Mouse (Mus musculus) midbrain, embryonic 13.5 days (tissue): ENCODE measurements around the gene Ntpcr. TPM values are rescaled to one million over a fixed set of nuclear protein-coding genes. Genes with fewer than 3 reads are reported as not detected.

ENCODE experiments used
- ATAC-seq: fragments of 200-750 bp; cut with Nextera tagmentation; 2 replicates; pipeline ENCODE4 v1.8.0; 2017; ENCODE audit warnings: mild to moderate bottlenecking, moderate TSS enrichment, moderate library complexity
- H3K27ac ChIP-seq: fragments of 300-500 bp; sonication (generic); 2 replicates; pipeline ENCODE4 v1.5.1; 2015; ENCODE audit warnings: inconsistent platforms, mild to moderate bottlenecking, moderate library complexity
- H3K27me3 ChIP-seq: fragments of 300-500 bp; sonication (generic); 2 replicates; pipeline ENCODE4 v1.6.1; 2015; ENCODE audit warnings: mild to moderate bottlenecking, inconsistent platforms
- H3K36me3 ChIP-seq: fragments of 300-500 bp; sonication (generic); 2 replicates; pipeline ENCODE4 v1.6.1; 2015; ENCODE audit warnings: mild to moderate bottlenecking, inconsistent platforms
- H3K4me1 ChIP-seq: fragments of 300-500 bp; sonication (generic); replicated peaks from 2 replicates; pipeline ENCODE4 v1.6.1; 2015; ENCODE audit warnings: inconsistent platforms
- H3K4me2 ChIP-seq: fragments of 300-500 bp; sonication (generic); replicated peaks from 2 replicates; pipeline ENCODE4 v1.6.1; 2015; ENCODE audit warnings: moderate library complexity, mild to moderate bottlenecking, inconsistent platforms
- H3K4me3 ChIP-seq: fragments of 300-500 bp; sonication (generic); replicated peaks from 2 replicates; pipeline ENCODE4 v1.5.1; 2015; ENCODE audit warnings: mild to moderate bottlenecking, inconsistent platforms
- H3K9ac ChIP-seq: fragments of 300-500 bp; sonication (generic); replicated peaks from 2 replicates; pipeline ENCODE4 v1.6.1; 2015; ENCODE audit warnings: mild to moderate bottlenecking, inconsistent platforms
- H3K9me3 ChIP-seq: fragments of 300-500 bp; sonication (generic); 2 replicates; pipeline ENCODE4 v1.6.1; 2016; ENCODE audit warnings: mild to moderate bottlenecking, inconsistent platforms
- WGBS: fragments of 180-500 bp; shearing (Covaris S2); methylation state at CpG from one replicate; pipeline ENCODE4 v1.1.7; 2015; 5-methylcytosine and 5-hydroxymethylcytosine counted together
- polyA plus RNA-seq: library from polyadenylated mRNA; unstranded; fragments of >200 nt; fragmentation: Nextera tagmentation; extraction: Ambion mirVana; gene quantifications from 2 replicates; pipeline ENCODE4 v1.2.1, GENCODE M21; 2015

Gene Ntpcr
- polyA plus RNA-seq = 21.9 and 24.2 TPM in 2 replicates

DNA sequence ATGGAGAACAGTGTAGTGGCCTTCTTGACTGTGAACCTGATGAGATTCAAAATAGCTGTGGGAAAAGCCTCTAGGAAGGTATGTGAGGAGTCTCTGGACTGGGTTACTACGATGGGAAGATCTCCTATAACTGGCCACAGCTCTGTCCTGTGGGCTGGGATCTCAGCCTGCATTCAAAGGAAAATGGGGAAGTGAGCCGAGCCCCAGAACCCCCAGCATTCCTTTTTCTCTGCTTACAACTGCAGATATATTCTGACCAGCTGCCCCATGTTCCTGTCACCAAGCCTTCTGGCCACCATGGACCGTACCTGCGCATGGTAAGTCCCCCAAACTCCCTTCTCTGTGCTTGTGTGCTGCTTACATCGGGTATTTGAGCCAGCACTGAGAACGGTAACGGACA, at the start of gene Ntpcr:
Ntpcr (plus strand) TSS at position 218 of the 400 bp plus-strand sequence.
- no peak within 1 kb of the TSS for H3K27ac ChIP-seq
- H3K4me3 ChIP-seq = no peak within 1 kb of the TSS
- 81% methylated on average over 7 of the region's 7 CpGs for WGBS
- ATAC-seq = no peak
- peaks cover 5% of the 10 kb centered on the region for H3K4me1 ChIP-seq
- H3K9ac ChIP-seq = 0 out of 2 replicates have a peak within 1 kb of the TSS, but pooled peaks have one; percentile 32
- no peaks in the 10 kb centered on the region for H3K9me3 ChIP-seq
- H3K4me2 ChIP-seq = no peak within 1 kb of the TSS
- no peaks in the 10 kb centered on the region for H3K36me3 ChIP-seq
- no peaks in the 10 kb centered on the region for H3K27me3 ChIP-seq

DNA sequence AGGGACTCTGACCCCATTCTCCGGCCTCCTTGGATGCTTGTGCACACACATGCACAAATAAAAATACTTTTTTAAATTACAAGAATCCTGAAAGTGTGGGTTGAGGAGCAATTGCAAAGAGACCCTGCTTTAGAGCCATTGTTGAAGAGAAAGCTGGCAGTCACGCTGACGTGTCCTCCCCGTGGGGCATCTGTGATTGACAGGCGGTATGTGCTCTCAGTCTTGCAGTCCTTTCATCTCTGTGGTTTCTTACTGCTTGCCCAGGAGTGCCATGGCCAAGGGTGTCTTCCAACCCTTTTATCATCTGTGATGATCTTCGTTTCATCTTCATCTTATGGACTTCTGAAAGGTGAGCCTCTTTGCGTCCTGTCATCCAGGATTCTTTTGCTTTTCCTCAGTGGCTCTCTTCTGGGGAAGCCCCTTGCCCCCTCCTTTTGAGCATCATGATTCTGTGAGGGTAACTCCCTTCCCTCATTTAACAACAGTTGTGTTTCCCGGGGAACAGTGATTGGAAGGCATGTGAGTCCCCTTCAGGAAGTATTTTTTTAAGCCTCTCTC, 48.8 kb upstream of the Ntpcr start:
- Histone ChIP-seq H3K36me3 (no peaks in the 10 kb centered on the region), H3K4me3 (no peak overlapping the region), H3K4me1 (peaks cover 14% of the 10 kb centered on the region), H3K9me3 (no peaks in the 10 kb centered on the region), H3K27ac (no peak overlapping the region), H3K4me2 (no peak overlapping the region), H3K9ac (no peak overlapping the region), H3K27me3 (no peaks in the 10 kb centered on the region; the same call in 1 of the 2 replicates)
- no peak for ATAC-seq
- WGBS = 37% methylated on average over 8 of the region's 8 CpGs

DNA sequence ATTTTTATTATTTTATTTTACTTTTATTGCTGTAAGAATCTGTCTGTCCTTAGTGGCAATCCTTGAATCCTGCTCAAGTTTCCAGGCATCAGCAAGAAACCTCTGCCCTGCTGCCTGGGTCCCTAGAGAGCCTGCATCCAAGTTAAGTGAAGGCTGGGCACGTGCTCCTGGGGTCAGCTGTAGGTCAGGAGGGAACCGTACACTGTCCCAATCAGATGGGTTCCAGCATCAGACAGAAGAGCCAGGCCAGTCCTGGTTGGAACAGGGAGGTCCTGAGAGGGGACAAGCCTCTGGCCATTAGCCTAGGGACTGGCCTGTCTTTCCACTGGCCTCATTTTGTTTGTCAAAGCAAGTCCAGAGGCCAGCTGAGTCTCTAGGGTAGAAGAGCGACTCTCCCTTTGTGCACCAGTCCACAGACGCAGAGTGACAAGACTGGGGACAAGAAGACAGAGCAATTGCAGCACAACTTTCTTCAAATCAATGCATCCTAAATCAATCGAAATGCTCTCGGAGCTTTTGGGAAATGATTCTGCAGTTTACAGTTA, 44.5 kb upstream of the Ntpcr start:
- no peak overlapping the region for H3K4me2 ChIP-seq
- WGBS = 82% methylated on average over 6 of the region's 6 CpGs
- H3K27ac ChIP-seq = no peak overlapping the region
- H3K27me3 ChIP-seq = no peaks in the 10 kb centered on the region
- no peak for ATAC-seq
- no peak overlapping the region for H3K4me3 ChIP-seq
- peaks cover 19% of the 10 kb centered on the region for H3K4me1 ChIP-seq
- no peak overlapping the region for H3K9ac ChIP-seq
- no peaks in the 10 kb centered on the region for H3K36me3 ChIP-seq
- no peaks in the 10 kb centered on the region for H3K9me3 ChIP-seq

DNA sequence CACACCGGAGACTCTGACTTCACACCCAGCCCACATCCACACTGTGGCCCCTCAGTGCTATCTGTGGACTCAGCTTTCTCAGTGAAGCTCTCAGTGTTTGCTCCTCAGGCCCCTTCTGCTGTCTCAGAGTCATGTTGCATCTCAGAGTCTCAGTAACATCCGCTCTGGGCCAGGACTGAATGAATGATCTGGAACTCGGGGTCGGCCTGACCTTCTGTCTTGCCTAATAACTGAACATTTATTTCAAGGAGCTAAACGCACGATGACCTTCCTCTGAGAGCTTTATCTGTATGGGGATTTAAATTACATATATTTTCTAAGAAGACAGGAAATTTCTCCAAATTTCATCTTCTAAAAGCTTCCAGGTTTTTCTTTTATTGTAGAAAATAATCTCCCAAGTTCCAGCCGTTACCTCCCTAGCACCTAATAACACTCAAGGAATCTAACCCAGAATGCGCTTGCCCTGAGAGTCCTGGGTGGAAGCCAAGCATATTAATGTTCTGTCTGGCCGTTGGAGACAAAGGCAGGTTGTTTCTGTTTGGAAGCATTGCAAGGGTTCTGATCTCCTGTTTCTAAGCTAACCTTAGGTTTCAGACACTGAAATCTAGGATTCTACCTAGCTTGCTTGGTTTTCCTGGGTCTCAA, 43.4 kb upstream of the Ntpcr start:
- WGBS = 81% methylated on average over 9 of the region's 9 CpGs
- Histone ChIP-seq H3K9me3 (no peaks in the 10 kb centered on the region), H3K4me3 (no peak overlapping the region), H3K4me2 (no peak overlapping the region), H3K9ac (no peak overlapping the region), H3K27me3 (no peaks in the 10 kb centered on the region), H3K4me1 (peaks cover 19% of the 10 kb centered on the region), H3K36me3 (no peaks in the 10 kb centered on the region), H3K27ac (no peak overlapping the region)
- ATAC-seq = no peak

DNA sequence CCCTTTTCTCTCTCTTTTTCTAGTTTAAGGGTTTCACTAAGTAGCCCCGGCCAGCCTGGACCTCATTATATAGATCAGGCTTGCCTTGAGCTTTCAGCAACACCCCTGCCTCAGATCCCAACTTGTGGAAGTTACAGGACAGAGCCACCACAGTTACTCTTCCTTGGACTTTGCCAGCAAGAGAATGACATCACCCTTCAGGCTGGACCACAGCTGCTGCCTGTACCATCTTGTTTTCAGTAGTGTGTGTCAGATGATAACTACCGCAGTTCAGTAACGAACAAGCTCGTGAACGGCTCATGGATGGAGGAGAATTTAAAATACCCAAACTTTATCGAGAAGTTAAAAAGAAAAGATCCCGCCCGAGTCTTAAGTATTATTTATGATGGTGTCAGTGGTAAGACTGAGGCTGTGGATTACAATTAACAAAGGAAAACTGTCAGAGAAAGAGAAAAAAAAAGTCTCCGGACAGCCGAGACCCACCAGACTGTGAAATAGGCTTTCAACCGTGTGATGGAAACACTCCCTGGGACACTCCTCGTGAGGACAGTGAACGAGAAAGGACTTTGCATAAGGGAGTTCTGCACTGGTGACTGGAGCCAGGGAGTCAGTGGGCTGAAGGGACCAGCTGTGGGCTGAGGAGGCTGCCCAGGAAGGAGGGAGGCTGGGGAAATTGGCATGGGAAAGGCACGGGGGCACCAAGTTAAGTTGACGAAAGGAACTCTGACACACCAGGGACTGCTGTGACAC, 39.4 kb upstream of the Ntpcr start:
- Histone ChIP-seq H3K9me3 (no peaks in the 10 kb centered on the region), H3K4me1 (peaks cover 19% of the 10 kb centered on the region), H3K27ac (no peak overlapping the region), H3K36me3 (no peaks in the 10 kb centered on the region), H3K4me3 (no peak overlapping the region), H3K27me3 (no peaks in the 10 kb centered on the region), H3K9ac (no peak overlapping the region), H3K4me2 (no peak overlapping the region)
- 36% methylated on average over 15 of the region's 15 CpGs for WGBS
- 0 out of 2 replicates have a peak, but pooled peaks have one; percentile 27 for ATAC-seq

DNA sequence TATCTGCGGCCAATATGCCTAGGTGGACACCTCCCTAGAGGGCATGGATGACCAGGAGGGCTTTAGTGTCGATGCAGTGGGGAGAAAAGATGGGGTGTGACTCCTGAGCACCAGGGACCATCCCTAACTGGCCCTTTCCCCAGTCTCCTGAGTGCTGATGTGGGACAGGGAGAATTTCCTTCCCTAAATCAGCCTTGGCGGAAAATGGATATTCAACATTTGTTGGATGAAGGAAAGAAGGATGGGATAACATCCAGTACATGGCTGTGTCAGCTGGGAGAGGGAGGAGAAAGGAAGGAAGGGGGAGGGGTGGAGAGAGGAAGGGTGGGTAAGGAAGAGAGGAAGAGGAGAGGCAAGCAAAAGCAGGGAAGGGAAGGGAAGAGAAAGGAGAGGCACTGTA, 38.8 kb upstream of the Ntpcr start:
- Histone ChIP-seq H3K27ac (no peak overlapping the region), H3K36me3 (no peaks in the 10 kb centered on the region), H3K27me3 (no peaks in the 10 kb centered on the region), H3K4me2 (no peak overlapping the region), H3K9me3 (no peaks in the 10 kb centered on the region), H3K4me3 (no peak overlapping the region), H3K9ac (no peak overlapping the region), H3K4me1 (peaks cover 19% of the 10 kb centered on the region)
- ATAC-seq = no peak
- WGBS = 89% methylated on average over 3 of the region's 3 CpGs

DNA sequence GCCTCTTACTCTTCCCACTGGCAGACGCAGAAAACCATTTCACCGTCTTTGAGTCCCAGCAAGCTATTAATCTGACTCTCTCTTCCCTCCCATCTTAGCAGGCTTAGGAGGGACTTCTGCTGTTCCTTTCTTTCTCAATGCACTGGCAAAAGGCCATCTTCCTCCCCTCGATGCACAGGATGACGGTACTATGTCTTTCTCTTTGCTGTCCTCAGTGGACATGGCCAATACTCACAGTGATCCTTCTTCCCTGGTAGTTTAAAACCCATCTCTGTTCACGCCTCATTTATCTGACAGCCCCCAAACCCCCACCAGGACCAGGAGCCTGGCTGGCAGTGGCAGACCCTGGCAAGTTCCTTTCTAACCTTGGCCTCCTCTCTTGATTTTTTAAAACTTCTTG, 37.3 kb upstream of the Ntpcr start:
- no peaks in the 10 kb centered on the region for H3K9me3 ChIP-seq
- no peak overlapping the region for H3K9ac ChIP-seq
- no peaks in the 10 kb centered on the region for H3K27me3 ChIP-seq
- peaks cover 19% of the 10 kb centered on the region for H3K4me1 ChIP-seq
- H3K27ac ChIP-seq = no peak overlapping the region
- no peak overlapping the region for H3K4me2 ChIP-seq
- 69% methylated on average over 5 of the region's 5 CpGs for WGBS
- H3K4me3 ChIP-seq = no peak overlapping the region
- no peak for ATAC-seq
- H3K36me3 ChIP-seq = no peaks in the 10 kb centered on the region

DNA sequence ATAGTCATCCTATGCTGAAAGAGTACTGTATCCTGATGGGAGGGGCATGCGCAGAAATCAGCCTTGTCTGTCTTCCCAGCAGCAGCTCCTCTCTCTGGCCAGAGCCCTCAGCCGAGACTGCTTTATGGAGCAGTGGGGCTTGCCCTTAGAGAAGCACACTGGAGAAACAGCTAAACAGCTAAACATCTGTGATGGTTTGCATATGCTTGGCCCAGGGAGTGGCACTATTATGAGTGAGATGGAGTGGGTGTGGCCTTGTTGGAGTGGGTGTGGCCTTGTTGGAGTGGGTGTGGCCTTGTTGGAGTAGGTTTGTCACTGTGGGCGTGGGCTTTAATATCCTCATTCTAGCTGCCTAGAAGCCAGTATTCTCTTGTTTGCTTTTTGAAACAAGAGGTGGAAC, 36.6 kb upstream of the Ntpcr start:
- peaks cover under 1% of the 10 kb centered on the region; the same call in 1 of the 2 replicates for H3K9me3 ChIP-seq
- ATAC-seq = no peak
- 80% methylated on average over 3 of the region's 3 CpGs for WGBS

DNA sequence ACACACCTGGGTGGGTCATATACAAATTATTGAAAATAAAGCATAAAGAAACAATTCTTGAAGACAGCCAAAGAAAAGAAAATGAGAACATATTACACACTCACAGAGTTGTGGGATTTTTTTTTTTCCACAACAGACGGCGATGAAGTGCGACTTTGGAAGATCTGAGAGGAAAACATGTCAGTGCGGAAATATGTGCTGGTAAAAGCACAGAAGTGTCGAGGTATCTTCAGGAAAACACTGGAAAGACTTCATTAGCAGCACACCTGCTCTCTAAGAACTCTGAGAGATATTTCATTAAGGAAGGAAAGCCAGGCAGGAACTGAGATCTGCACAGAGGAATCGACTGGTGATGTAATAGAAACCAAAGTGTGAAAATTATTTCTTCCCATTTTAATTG, 33.8 kb upstream of the Ntpcr start:
- WGBS = 89% methylated on average over 6 of the region's 6 CpGs
- Histone ChIP-seq H3K4me3 (no peak overlapping the region), H3K27me3 (no peaks in the 10 kb centered on the region), H3K36me3 (no peaks in the 10 kb centered on the region), H3K4me2 (no peak overlapping the region), H3K27ac (no peak overlapping the region), H3K9me3 (peaks cover 7% of the 10 kb centered on the region; the same call in 1 of the 2 replicates), H3K9ac (no peak overlapping the region), H3K4me1 (peaks cover 3% of the 10 kb centered on the region)
- ATAC-seq = no peak

More for the DNA sequence above, 36.6 kb upstream of the Ntpcr start:
- H3K27me3 ChIP-seq = no peaks in the 10 kb centered on the region
- no peaks in the 10 kb centered on the region for H3K36me3 ChIP-seq
- no peak overlapping the region for H3K4me3 ChIP-seq
- no peak overlapping the region for H3K27ac ChIP-seq
- H3K4me2 ChIP-seq = no peak overlapping the region
- no peak overlapping the region for H3K9ac ChIP-seq
- H3K4me1 ChIP-seq = peaks cover 19% of the 10 kb centered on the region

DNA sequence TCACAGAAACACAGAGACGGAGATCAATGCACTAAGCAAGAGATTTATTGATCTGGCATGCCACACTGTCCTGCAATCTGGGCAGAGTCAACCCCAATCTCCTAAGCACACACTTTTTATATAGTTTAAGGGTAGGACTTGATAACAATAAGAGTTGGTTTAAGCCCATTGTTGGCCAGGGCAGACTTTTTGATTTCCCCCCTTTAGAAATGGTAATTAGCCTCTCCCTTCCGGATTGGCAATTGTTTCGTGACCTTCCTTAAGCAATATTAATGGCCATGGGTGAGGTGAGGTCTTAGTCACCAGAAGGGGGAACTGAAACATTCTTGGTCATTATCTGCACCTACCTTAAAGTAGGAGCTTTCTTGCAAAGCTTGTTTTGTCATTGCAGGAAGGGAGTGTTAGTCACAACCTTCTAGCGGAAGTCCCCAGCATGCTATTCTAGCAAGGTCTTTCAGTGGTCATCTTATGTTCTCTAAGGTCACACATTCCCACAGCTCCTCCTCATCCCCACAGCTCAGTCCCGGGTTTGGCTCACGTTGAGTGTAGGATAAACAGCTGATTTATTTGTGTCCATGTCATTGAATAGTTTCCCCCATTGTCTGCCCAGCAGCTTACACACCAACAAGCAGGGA, 30.3 kb upstream of the Ntpcr start:
- H3K4me1 ChIP-seq = no peaks in the 10 kb centered on the region
- peaks cover 7% of the 10 kb centered on the region; the same call in 1 of the 2 replicates for H3K9me3 ChIP-seq

DNA sequence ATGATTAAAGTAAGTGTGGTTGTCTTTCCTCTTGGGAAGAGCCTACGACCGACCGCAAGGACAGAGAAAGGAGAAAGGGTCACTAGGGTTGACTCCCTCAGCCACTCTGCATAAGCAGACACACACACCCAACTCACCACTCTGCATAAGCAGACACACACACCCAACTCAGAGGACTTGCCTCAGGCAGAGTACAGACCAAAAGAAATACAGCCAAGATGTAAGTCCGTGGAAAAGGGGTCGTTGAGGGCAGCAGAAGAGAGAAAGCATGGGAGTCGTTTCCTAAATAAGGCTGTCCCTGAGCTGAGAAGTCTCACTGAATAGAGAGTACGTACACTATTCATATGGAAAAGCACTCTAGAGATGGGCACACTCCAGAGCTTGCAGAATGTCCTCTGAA, 29.4 kb upstream of the Ntpcr start:
- Histone ChIP-seq H3K9me3 (peaks cover 7% of the 10 kb centered on the region; the same call in 1 of the 2 replicates), H3K9ac (no peak overlapping the region), H3K27ac (no peak overlapping the region), H3K4me3 (no peak overlapping the region), H3K36me3 (no peaks in the 10 kb centered on the region), H3K4me2 (no peak overlapping the region), H3K4me1 (no peaks in the 10 kb centered on the region), H3K27me3 (no peaks in the 10 kb centered on the region)
- no peak for ATAC-seq
- 78% methylated on average over 7 of the region's 7 CpGs for WGBS

More for the DNA sequence above, 30.3 kb upstream of the Ntpcr start:
- H3K27me3 ChIP-seq = no peaks in the 10 kb centered on the region
- no peaks in the 10 kb centered on the region for H3K36me3 ChIP-seq
- H3K9ac ChIP-seq = no peak overlapping the region
- no peak overlapping the region for H3K4me2 ChIP-seq
- no peak overlapping the region for H3K27ac ChIP-seq
- ATAC-seq = no peak
- 61% methylated on average over 6 of the region's 6 CpGs for WGBS
- H3K4me3 ChIP-seq = no peak overlapping the region
